2 mouse cellular contexts compared by ENCODE assay signal in the genomic region with DNA sequence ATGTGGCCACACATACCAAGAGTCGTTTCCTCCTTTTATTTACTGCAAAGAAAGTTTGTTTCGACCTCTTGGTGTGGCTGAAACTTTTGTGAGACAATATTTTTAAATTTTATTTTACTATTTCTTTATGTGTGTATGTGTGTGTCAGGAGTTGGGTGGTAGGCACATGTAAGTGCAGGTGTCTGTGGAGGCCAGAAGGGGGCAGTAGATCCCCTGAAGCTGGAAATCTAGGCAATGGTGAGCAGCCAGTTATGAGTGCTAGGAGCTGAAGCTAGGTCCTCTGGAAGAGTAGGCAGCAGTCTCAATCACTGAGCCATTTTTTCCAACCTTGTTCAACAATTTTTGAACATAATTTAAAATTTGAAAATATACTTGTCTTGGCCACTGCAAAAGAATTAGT.
TF ChIP-seq lines count a peak whose summit lies in the region.

No protein-coding gene starts in this region.

TF ChIP-seq in CH12.LX, 34 proteins besides CTCF, POLR2A, EP300 and RAD21:
- TF ChIP-seq SMC3 (IDR thresholded peaks at IDR 0.05; ENCODE audit: low read depth, low read length) = peak; percentile 52
- no peak for TF ChIP-seq SIN3A (IDR thresholded peaks at IDR 0.05; ENCODE audit: low read length)
TF ChIP-seq in CH12.LX: peak in this region for 1.

TF ChIP-seq in MEL, 35 proteins besides CTCF, POLR2A, EP300 and RAD21:
- TF ChIP-seq SMC3 (IDR thresholded peaks at IDR 0.05; ENCODE audit: low read depth, low read length) (peak; percentile 50), GABPA (IDR thresholded peaks at IDR 0.05; ENCODE audit: low read depth, low read length) (no peak), MYC (IDR thresholded peaks at IDR 0.05; ENCODE audit: low read depth, low read length) (no peak), NRF1 (IDR thresholded peaks at IDR 0.05; ENCODE audit: insufficient read depth, low read depth, low read length, poor library complexity, severe bottlenecking) (no peak), MYB (IDR thresholded peaks at IDR 0.05; ENCODE audit: low read depth, low read length) (no peak), BHLHE40 (IDR thresholded peaks at IDR 0.05; ENCODE audit: borderline replicate concordance, low read depth, low read length) (no peak), ZC3H11A (IDR thresholded peaks at IDR 0.05; ENCODE audit: low read depth, low read length) (peak; percentile 32), USF2 (IDR thresholded peaks at IDR 0.05; ENCODE audit: borderline replicate concordance in 1 of 2, insufficient read depth in 1 of 2, low read depth in 1 of 2, low read length in 2 of 2) (no peak), POLR2AphosphoS2 (IDR thresholded peaks at IDR 0.05; ENCODE audit: low read length) (no peak), MAFK (IDR thresholded peaks at IDR 0.05; ENCODE audit: borderline replicate concordance, low read depth, low read length) (no peak), POLR2AphosphoS5 (IDR thresholded peaks at IDR 0.05; ENCODE audit: borderline replicate concordance, low read depth, low read length) (no peak), ZKSCAN1 (IDR thresholded peaks at IDR 0.05; ENCODE audit: low read depth, low read length) (no peak)
